Mouse (Mus musculus): Measurements from ENCODE around the gene Rftn2. TPM values are rescaled to one million over a fixed set of nuclear protein-coding genes. Genes with fewer than 3 reads are reported as not detected.

Gene Rftn2
- polyA plus RNA-seq, 1 experiment from 2014 or later = 6.9 TPM

- H3K4me1 ChIP-seq = no peaks in the 10 kb centered on the region
- H3K4me3 ChIP-seq = no peak overlapping the region
- no peak overlapping the region for H3K9ac ChIP-seq
- no peaks in the 10 kb centered on the region for H3K27me3 ChIP-seq (replicated peaks)
- no peak overlapping the region for H3K4me2 ChIP-seq
- H3K36me3 ChIP-seq (replicated peaks) = peaks cover 3% of the 10 kb centered on the region; the same call in 1 of the 2 replicates
- H3K27ac ChIP-seq = no peak overlapping the region
- peak; percentile 43; the same call in 1 of the 2 replicates for ATAC-seq (replicated peaks)
- WGBS = 69% methylated on average over 7 of the region's 7 CpGs
- no peaks in the 10 kb centered on the region for H3K9me3 ChIP-seq
These were observed 64.7 kb downstream of the Rftn2 start for GRCm38 (mm10) chr1:55161895-55162294.

GRCm38 (mm10) chr1:55160831-55161638 lies 65.5 kb downstream of the Rftn2 start:
- Histone ChIP-seq H3K27ac (no peak overlapping the region), H3K9me3 (no peaks in the 10 kb centered on the region), H3K4me1 (no peaks in the 10 kb centered on the region), H3K4me3 (no peak overlapping the region), H3K27me3 (replicated peaks) (no peaks in the 10 kb centered on the region), H3K36me3 (replicated peaks) (peaks cover 7% of the 10 kb centered on the region; the same call in 1 of the 2 replicates), H3K4me2 (no peak overlapping the region), H3K9ac (no peak overlapping the region)
- WGBS = 84% methylated on average over 17 of the region's 17 CpGs
- peak; percentile 38; the same call in 1 of the 2 replicates for ATAC-seq (replicated peaks)

- no peak overlapping the region for H3K27ac ChIP-seq
- no peak overlapping the region for H3K4me2 ChIP-seq
- no peaks in the 10 kb centered on the region for H3K27me3 ChIP-seq (replicated peaks)
- no peak overlapping the region for H3K9ac ChIP-seq
- 96% methylated on average over 3 of the region's 3 CpGs for WGBS
- H3K4me1 ChIP-seq = no peaks in the 10 kb centered on the region
- no peak overlapping the region for H3K4me3 ChIP-seq
- H3K9me3 ChIP-seq = no peaks in the 10 kb centered on the region
- peaks cover 7% of the 10 kb centered on the region; the same call in 1 of the 2 replicates for H3K36me3 ChIP-seq (replicated peaks)
- no peak for ATAC-seq (replicated peaks)
These were observed 66.4 kb downstream of the Rftn2 start for GRCm38 (mm10) chr1:55160218-55160617.

GRCm38 (mm10) chr1:55158821-55159220 lies 67.8 kb downstream of the Rftn2 start:
- H3K9me3 ChIP-seq = no peaks in the 10 kb centered on the region
- no peaks in the 10 kb centered on the region for H3K4me1 ChIP-seq
- H3K27me3 ChIP-seq (replicated peaks) = no peaks in the 10 kb centered on the region
- WGBS = 93% methylated on average over 8 of the region's 8 CpGs
- no peak overlapping the region for H3K9ac ChIP-seq
- no peak overlapping the region for H3K27ac ChIP-seq
- H3K36me3 ChIP-seq (replicated peaks) = peaks cover 7% of the 10 kb centered on the region; the same call in 1 of the 2 replicates
- no peak for ATAC-seq (replicated peaks)
- no peak overlapping the region for H3K4me2 ChIP-seq
- H3K4me3 ChIP-seq = no peak overlapping the region

- Histone ChIP-seq H3K4me1 (no peaks in the 10 kb centered on the region), H3K27ac (no peak overlapping the region), H3K36me3 (replicated peaks) (peaks cover 7% of the 10 kb centered on the region; the same call in 1 of the 2 replicates), H3K9me3 (no peaks in the 10 kb centered on the region), H3K27me3 (replicated peaks) (no peaks in the 10 kb centered on the region), H3K4me2 (no peak overlapping the region), H3K9ac (no peak overlapping the region), H3K4me3 (no peak overlapping the region)
- ATAC-seq (replicated peaks) = no peak
- 98% methylated on average over 3 of the region's 3 CpGs for WGBS
These were observed 68.4 kb downstream of the Rftn2 start for GRCm38 (mm10) chr1:55158211-55158610.

GRCm38 (mm10) chr1:55157329-55157728 lies 69.3 kb downstream of the Rftn2 start:
- no peak for ATAC-seq (replicated peaks)
- 98% methylated on average over 4 of the region's 4 CpGs for WGBS
- Histone ChIP-seq H3K4me3 (no peak overlapping the region), H3K27me3 (replicated peaks) (no peaks in the 10 kb centered on the region), H3K36me3 (replicated peaks) (peaks cover 7% of the 10 kb centered on the region; the same call in 1 of the 2 replicates), H3K4me2 (no peak overlapping the region), H3K9me3 (no peaks in the 10 kb centered on the region), H3K27ac (no peak overlapping the region), H3K4me1 (no peaks in the 10 kb centered on the region), H3K9ac (no peak overlapping the region)

GRCm38 (mm10) chr1:55145556-55145955 lies 81.0 kb downstream of the Rftn2 start:
- WGBS = 97% methylated on average over 7 of the region's 7 CpGs
- Histone ChIP-seq H3K9me3 (no peaks in the 10 kb centered on the region), H3K9ac (no peak overlapping the region), H3K4me1 (no peaks in the 10 kb centered on the region), H3K27ac (no peak overlapping the region), H3K4me2 (no peak overlapping the region), H3K27me3 (replicated peaks) (no peaks in the 10 kb centered on the region), H3K36me3 (replicated peaks) (peaks cover 18% of the 10 kb centered on the region), H3K4me3 (no peak overlapping the region)
- no peak for ATAC-seq (replicated peaks)

- WGBS = 99% methylated on average over 4 of the region's 4 CpGs
- Histone ChIP-seq H3K27me3 (replicated peaks) (no peaks in the 10 kb centered on the region), H3K36me3 (replicated peaks) (peaks cover 14% of the 10 kb centered on the region), H3K4me3 (no peak overlapping the region), H3K9ac (no peak overlapping the region), H3K27ac (no peak overlapping the region), H3K9me3 (no peaks in the 10 kb centered on the region), H3K4me1 (no peaks in the 10 kb centered on the region), H3K4me2 (no peak overlapping the region)
- ATAC-seq (replicated peaks) = no peak
These were observed 82.2 kb downstream of the Rftn2 start for GRCm38 (mm10) chr1:55144338-55144737.

- no peak overlapping the region for H3K4me3 ChIP-seq
- H3K9ac ChIP-seq = no peak overlapping the region
- H3K4me2 ChIP-seq = no peak overlapping the region
- no peak overlapping the region for H3K27ac ChIP-seq
- no peak for ATAC-seq (replicated peaks)
- 98% methylated on average over 1 of the region's 1 CpGs for WGBS
- peaks cover 20% of the 10 kb centered on the region for H3K4me1 ChIP-seq
- H3K27me3 ChIP-seq (replicated peaks) = no peaks in the 10 kb centered on the region
- peaks cover 4% of the 10 kb centered on the region; the same call in 1 of the 2 replicates for H3K36me3 ChIP-seq (replicated peaks)
- H3K9me3 ChIP-seq = no peaks in the 10 kb centered on the region
These were observed 90.7 kb downstream of the Rftn2 start for GRCm38 (mm10) chr1:55135846-55136245.

GRCm38 (mm10) chr1:55134301-55134700 lies 92.3 kb downstream of the Rftn2 start:
- Histone ChIP-seq H3K4me2 (no peak overlapping the region), H3K4me3 (no peak overlapping the region), H3K36me3 (replicated peaks) (no peaks in the 10 kb centered on the region; the same call in 1 of the 2 replicates), H3K9me3 (no peaks in the 10 kb centered on the region), H3K27me3 (replicated peaks) (no peaks in the 10 kb centered on the region), H3K4me1 (peaks cover 24% of the 10 kb centered on the region), H3K9ac (no peak overlapping the region), H3K27ac (no peak overlapping the region)
- 97% methylated on average over 3 of the region's 3 CpGs for WGBS
- ATAC-seq (replicated peaks) = no peak

- no peaks in the 10 kb centered on the region; the same call in 1 of the 2 replicates for H3K36me3 ChIP-seq (replicated peaks)
- 73% methylated on average over 2 of the region's 2 CpGs for WGBS
- H3K27me3 ChIP-seq (replicated peaks) = no peaks in the 10 kb centered on the region
- no peak for ATAC-seq (replicated peaks)
- no peak overlapping the region for H3K4me3 ChIP-seq
- peaks cover 24% of the 10 kb centered on the region for H3K4me1 ChIP-seq
- H3K4me2 ChIP-seq = 0 out of 2 replicates have a peak overlapping the region, but pooled peaks have one; percentile 4
- H3K9ac ChIP-seq = no peak overlapping the region
- H3K9me3 ChIP-seq = no peaks in the 10 kb centered on the region
- no peak overlapping the region for H3K27ac ChIP-seq
These were observed 93.4 kb downstream of the Rftn2 start for GRCm38 (mm10) chr1:55133173-55133572.

GRCm38 (mm10) chr1:55132308-55132707 lies 94.3 kb downstream of the Rftn2 start:
- no peaks in the 10 kb centered on the region for H3K9me3 ChIP-seq
- H3K36me3 ChIP-seq (replicated peaks) = no peaks in the 10 kb centered on the region
- H3K27me3 ChIP-seq (replicated peaks) = no peaks in the 10 kb centered on the region
- peak overlapping the region; percentile 99 for H3K9ac ChIP-seq
- peak overlapping the region; percentile 62 for H3K4me2 ChIP-seq
- H3K27ac ChIP-seq = no peak overlapping the region
- no peak for ATAC-seq (replicated peaks)
- peaks cover 24% of the 10 kb centered on the region for H3K4me1 ChIP-seq
- WGBS = 80% methylated on average over 4 of the region's 4 CpGs
- peak overlapping the region; percentile 71 for H3K4me3 ChIP-seq

All from midbrain, embryonic 15.5 days (tissue).